Mouse (Mus musculus): Measurements from ENCODE around the gene Ngdn.

DNA sequence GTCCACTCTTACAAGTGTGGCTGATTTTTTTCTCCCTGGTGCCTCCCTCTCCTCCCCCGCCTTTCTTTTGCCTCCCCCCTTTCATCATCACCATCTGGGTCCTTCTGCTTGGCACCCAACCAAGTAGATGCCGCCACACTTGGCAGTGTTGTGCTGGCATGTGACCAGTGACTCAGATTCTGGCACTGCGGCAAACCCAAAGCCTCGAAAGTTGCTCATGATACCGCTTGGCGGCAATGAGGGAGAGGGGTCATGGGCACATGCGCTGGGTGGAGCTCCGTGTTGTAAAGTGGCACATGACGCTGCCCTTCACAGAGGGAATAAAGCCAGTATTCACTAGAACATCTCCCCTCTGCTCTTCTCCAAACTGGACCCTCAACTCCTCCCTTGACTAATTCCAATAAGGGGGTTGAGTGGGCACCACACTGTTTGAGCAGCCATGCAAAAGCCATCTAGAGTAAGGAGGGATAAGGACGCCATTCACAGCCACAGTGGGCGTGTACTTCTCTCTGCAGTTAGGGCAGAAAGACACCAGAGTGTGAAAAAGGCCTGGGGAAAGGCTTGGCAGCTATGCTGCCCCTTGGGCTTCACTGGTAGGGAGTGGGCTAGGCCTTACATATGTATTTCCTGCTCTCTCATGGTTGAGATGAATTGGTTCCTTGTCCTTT is 40.0 kb downstream of the Ngdn start:
- TF ChIP-seq CTCF (IDR thresholded peaks at IDR 0.05; ENCODE audit: insufficient read depth, low read length) (no peak), POLR2A (IDR thresholded peaks at IDR 0.05; ENCODE audit: borderline replicate concordance, extremely low read depth, low read depth, low read length) (no peak)

Data from lung, adult 2 months (tissue).